Mouse (Mus musculus) adrenal gland, adult 18-20 months (tissue): ENCODE measurements at regions not wholly inside any gene's neighbourhood (a gene's known extent, or its start where the extent isn't known, plus 50 kb on each side); places are given as distances from the start of the nearest gene placed in this dataset.

Experiments
- DNase-seq, 2 experiments: peaks; one replicate each; pipeline ENCODE4 v3.0.0; 2021 to 2022; ENCODE audit warnings: low spot score in 2 of 2

- DNase-seq, result no peak
Measured at GRCm38 (mm10) chr4:131083405-131083804, 139.2 kb downstream of the Matn1 start.

- DNase-seq, result no peak
Measured at GRCm38 (mm10) chr4:131097421-131097820, 153.2 kb downstream of the Matn1 start.

GRCm38 (mm10) chr4:131100093-131100795 lies 156.1 kb downstream of the Matn1 start:
- no peak for DNase-seq

GRCm38 (mm10) chr4:131100796-131101156 lies 156.6 kb downstream of the Matn1 start:
- no peak for DNase-seq

- no peak for DNase-seq
Measured at GRCm38 (mm10) chr4:131102163-131102562, 158.0 kb downstream of the Matn1 start.

- DNase-seq, result no peak
Measured at GRCm38 (mm10) chr4:131107127-131107857, 163.1 kb downstream of the Matn1 start.

GRCm38 (mm10) chr4:131112536-131112935 lies 168.4 kb downstream of the Matn1 start:
- no peak for DNase-seq

- no peak for DNase-seq
Measured at GRCm38 (mm10) chr4:131113727-131114303, 169.6 kb downstream of the Matn1 start.

GRCm38 (mm10) chr4:131115247-131115646 lies 171.1 kb downstream of the Matn1 start:
- DNase-seq, result peak; percentile 59 to 61

GRCm38 (mm10) chr4:131118586-131118985 lies 174.4 kb downstream of the Matn1 start:
- no peak for DNase-seq

- DNase-seq, result no peak
Measured at GRCm38 (mm10) chr4:131119621-131120020, 175.4 kb downstream of the Matn1 start.

- DNase-seq, result no peak
Measured at GRCm38 (mm10) chr4:131120680-131121079, 176.5 kb downstream of the Matn1 start.

GRCm38 (mm10) chr4:131125975-131126374 lies 181.8 kb downstream of the Matn1 start:
- DNase-seq, result no peak

GRCm38 (mm10) chr4:131126901-131127300 lies 182.7 kb downstream of the Matn1 start:
- DNase-seq, result no peak

GRCm38 (mm10) chr4:131128646-131129045 lies 184.5 kb downstream of the Matn1 start:
- no peak for DNase-seq

- no peak for DNase-seq
Measured at GRCm38 (mm10) chr4:131132201-131132600, 188.0 kb downstream of the Matn1 start.

GRCm38 (mm10) chr4:131132781-131133180 lies 188.6 kb downstream of the Matn1 start:
- no peak for DNase-seq

- no peak for DNase-seq
Measured at GRCm38 (mm10) chr4:131135841-131136240, 191.7 kb downstream of the Matn1 start.

- no peak for DNase-seq
Measured at GRCm38 (mm10) chr4:131138891-131139290, 194.7 kb downstream of the Matn1 start.

- DNase-seq, result no peak
Measured at GRCm38 (mm10) chr4:131141890-131142465, 197.8 kb downstream of the Matn1 start.

- no peak for DNase-seq
Measured at GRCm38 (mm10) chr4:131145507-131145906, 201.3 kb downstream of the Matn1 start.
